Mouse (Mus musculus): ENCODE results near the gene Sgca.

- TF ChIP-seq CTCF (IDR thresholded peaks at IDR 0.05) (no peak), EP300 (IDR thresholded peaks at IDR 0.05; ENCODE audit: insufficient read depth, low read depth, low read length) (no peak)
Measured at GRCm38 (mm10) chr11:94967419-94967818, 8.7 kb downstream of the Sgca start, which contains the start of gene Hils1.

Measured in heart, adult 2 months (tissue).